Mouse (Mus musculus): ENCODE data around the gene Ip6k2. TPM values are rescaled to one million over a fixed set of nuclear protein-coding genes. Genes with fewer than 3 reads are reported as not detected.

Ip6k2 gene
- polyA plus RNA-seq, 1 experiment = 145 TPM

DNA sequence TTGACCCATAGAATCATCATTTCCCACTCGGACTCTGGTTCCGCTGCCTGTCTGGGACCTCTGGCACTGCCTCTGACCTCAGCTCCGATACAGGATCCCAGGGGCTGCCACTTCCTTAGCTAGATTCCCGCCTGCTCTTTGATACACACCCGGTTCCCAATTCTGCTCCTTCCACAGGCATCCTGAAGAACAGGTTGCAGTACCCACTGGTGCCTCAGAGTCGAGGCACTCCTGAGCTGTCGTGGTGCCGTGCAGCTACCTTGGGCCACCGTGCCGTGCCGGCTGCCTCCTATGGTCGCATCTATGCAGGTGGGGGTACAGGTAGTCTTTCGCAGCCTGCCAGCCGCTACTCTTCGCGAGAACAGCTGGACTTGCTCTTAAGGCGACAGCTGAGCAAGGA lies 64.8 kb downstream of the Ip6k2 start:
- no peak overlapping the region for H3K27ac ChIP-seq (ENCODE audit: insufficient read depth, low read length)
- H3K4me1 ChIP-seq (ENCODE audit: control insufficient read depth, insufficient read depth, low read length) = no peaks in the 10 kb centered on the region
- TF ChIP-seq CTCF (IDR thresholded peaks at IDR 0.05; ENCODE audit: extremely low read depth, insufficient read depth, low read length) (no peak), POLR2A (IDR thresholded peaks at IDR 0.05; ENCODE audit: extremely low read depth, insufficient read depth, low read length) (no peak)
- H3K4me3 ChIP-seq (ENCODE audit: insufficient read depth, low read length) = no peak overlapping the region

DNA sequence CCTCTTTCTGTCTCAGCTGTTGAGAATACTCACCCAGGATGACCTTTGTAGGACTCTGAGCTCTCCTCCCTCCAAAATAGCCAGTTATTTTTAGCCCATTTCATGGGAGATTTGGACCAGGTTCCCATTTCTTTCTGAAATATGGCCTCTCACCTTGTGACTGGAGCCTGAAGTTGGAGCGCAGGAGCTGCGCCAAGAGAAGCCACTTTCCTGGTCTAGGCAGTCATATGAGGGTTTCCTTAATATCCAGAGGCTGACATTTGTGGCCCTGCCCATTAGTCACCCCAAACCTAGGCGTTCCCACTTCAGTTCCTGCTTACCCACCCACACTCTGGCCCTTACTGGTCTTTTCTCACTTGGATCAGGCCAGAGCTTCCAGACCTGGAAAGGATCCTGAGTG lies 69.4 kb downstream of the Ip6k2 start, which contains the start of gene Slc26a6:
Gene Slc26a6, plus strand, starts transcription at position 308 of the 400 bp plus-strand sequence.
- Histone ChIP-seq H3K27ac (ENCODE audit: insufficient read depth, low read length) (0 out of 2 replicates have a peak within 1 kb of the TSS, but pooled peaks have one; percentile 29), H3K4me1 (ENCODE audit: control insufficient read depth, insufficient read depth, low read length) (no peaks in the 10 kb centered on the region), H3K4me3 (ENCODE audit: insufficient read depth, low read length) (peak within 1 kb of the TSS; percentile 63)
- TF ChIP-seq CTCF (IDR thresholded peaks at IDR 0.05; ENCODE audit: extremely low read depth, insufficient read depth, low read length) (no peak), POLR2A (IDR thresholded peaks at IDR 0.05; ENCODE audit: extremely low read depth, insufficient read depth, low read length) (no peak)

DNA sequence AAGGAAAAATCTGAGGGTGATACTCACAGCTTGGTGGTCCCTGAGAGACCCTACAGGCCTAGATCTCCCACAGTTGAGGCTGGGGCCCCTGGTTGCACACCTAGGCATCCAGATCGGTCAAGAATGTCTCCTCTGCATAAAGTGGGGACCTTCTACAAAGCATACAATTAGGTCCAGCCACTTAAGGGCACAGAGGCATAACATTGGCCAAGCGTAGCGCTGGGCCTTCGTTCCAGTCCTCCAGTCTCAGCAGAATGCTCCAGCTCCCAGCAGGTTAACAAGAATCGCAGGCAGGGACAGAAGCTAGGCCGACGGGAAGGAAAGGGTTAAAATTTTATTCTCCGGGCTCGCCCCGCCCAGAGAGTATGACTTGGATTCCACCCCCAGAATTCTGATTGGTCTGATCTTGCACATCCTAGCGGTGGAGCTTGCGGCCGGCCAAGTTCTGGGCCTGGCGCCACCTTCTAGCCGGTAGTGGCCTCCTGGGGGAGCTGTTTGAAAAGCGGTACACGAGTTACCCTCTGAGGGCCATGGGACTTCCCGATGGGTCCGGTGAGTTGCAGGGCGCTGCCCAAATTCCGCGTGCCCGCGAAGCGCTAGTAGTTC lies 70.1 kb downstream of the Ip6k2 start:
- Histone ChIP-seq H3K4me1 (ENCODE audit: control insufficient read depth, insufficient read depth, low read length) (no peaks in the 10 kb centered on the region), H3K4me3 (ENCODE audit: insufficient read depth, low read length) (peak overlapping the region; percentile 63), H3K27ac (ENCODE audit: insufficient read depth, low read length) (0 out of 2 replicates have a peak overlapping the region, but pooled peaks have one; percentile 29)
- TF ChIP-seq POLR2A (IDR thresholded peaks at IDR 0.05; ENCODE audit: extremely low read depth, insufficient read depth, low read length) (peak; percentile 55; the same call in 1 of the 2 replicates), CTCF (IDR thresholded peaks at IDR 0.05; ENCODE audit: extremely low read depth, insufficient read depth, low read length) (peak; percentile 43)

DNA sequence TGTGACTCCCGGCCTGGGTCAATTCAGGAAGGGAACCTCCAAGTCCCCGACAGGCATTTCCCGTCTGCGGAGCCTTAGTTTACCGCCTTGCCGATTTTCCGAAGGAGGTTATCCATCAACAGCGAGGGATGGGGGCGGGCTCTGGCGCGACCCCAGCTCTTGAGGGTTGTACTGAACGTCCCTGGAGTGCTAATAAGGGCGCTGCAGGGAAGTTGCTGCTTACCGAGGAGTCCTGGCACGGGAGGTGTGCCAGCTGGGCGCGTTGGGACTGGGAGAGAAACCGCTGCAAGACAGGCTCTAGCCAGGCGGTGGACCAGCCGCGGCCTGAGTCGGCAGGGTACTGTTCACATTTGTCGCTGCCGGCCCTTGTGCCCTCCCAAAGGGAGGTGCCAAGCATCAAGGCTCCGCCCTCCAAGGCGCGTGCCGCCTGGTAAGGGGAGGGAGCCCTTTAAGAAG lies 70.7 kb downstream of the Ip6k2 start:
- no peak for TF ChIP-seq CTCF (IDR thresholded peaks at IDR 0.05; ENCODE audit: extremely low read depth, insufficient read depth, low read length)
- peak; percentile 81 for TF ChIP-seq POLR2A (IDR thresholded peaks at IDR 0.05; ENCODE audit: extremely low read depth, insufficient read depth, low read length)
- Histone ChIP-seq H3K27ac (ENCODE audit: insufficient read depth, low read length) (0 out of 2 replicates have a peak overlapping the region, but pooled peaks have one; percentile 29), H3K4me1 (ENCODE audit: control insufficient read depth, insufficient read depth, low read length) (no peaks in the 10 kb centered on the region), H3K4me3 (ENCODE audit: insufficient read depth, low read length) (peak overlapping the region; percentile 63)

DNA sequence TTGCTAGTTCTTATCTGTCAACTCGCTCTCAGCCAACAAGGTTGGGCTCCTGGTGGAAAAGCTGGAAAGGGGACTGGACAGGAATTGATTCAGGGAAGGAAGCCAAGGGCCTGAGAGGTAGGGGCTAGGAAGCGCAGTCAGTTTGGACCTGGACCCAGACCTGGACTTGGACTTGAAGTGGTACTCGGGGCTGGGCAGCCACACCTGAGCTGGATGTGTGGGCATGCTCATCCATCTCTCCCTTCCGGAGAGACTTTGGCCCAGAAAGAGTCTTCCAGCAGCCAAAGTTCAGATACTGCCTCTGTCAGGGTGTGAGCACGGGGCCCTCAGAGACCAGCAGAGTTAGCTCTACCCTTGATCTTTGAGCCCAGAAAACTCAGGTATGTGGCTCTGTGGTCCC lies 71.7 kb downstream of the Ip6k2 start:
- no peak overlapping the region for H3K4me3 ChIP-seq (ENCODE audit: insufficient read depth, low read length)
- H3K27ac ChIP-seq (ENCODE audit: insufficient read depth, low read length) = no peak overlapping the region
- no peaks in the 10 kb centered on the region for H3K4me1 ChIP-seq (ENCODE audit: control insufficient read depth, insufficient read depth, low read length)
- no peak for TF ChIP-seq POLR2A (IDR thresholded peaks at IDR 0.05; ENCODE audit: extremely low read depth, insufficient read depth, low read length)
- TF ChIP-seq CTCF (IDR thresholded peaks at IDR 0.05; ENCODE audit: extremely low read depth, insufficient read depth, low read length) = no peak

Other genes starting within 250 kb of the Ip6k2 start
- 62.2 and 63.6 TPM in 2 replicates for gene Impdh2, start 223.5 kb upstream of the Ip6k2 start, polyA plus RNA-seq (2012; rRNA removed)
- 69.6 and 71.9 TPM in 2 replicates for gene Ndufaf3, start 216.4 kb upstream of the Ip6k2 start, polyA plus RNA-seq (2012; rRNA removed)
- 224 and 245 TPM in 2 replicates for gene Dalrd3, start 213.9 kb upstream of the Ip6k2 start, polyA plus RNA-seq (2012; rRNA removed)
- gene Wdr6, start 205.1 kb upstream of the Ip6k2 start, polyA plus RNA-seq (2012; rRNA removed) = 70.9 and 74.9 TPM in 2 replicates
- 105 and 112 TPM in 2 replicates for gene P4htm, start 186.1 kb upstream of the Ip6k2 start, polyA plus RNA-seq (2012; rRNA removed)
- 43.7 and 44.4 TPM in 2 replicates for gene Arih2, start 134.4 kb upstream of the Ip6k2 start, polyA plus RNA-seq (2012; rRNA removed)
- 12.6 and 13.8 TPM in 2 replicates for gene Slc25a20, start 121.7 kb upstream of the Ip6k2 start, polyA plus RNA-seq (2012; rRNA removed)
- 20.6 and 21.2 TPM in 2 replicates for gene Prkar2a, start 94.5 kb upstream of the Ip6k2 start, polyA plus RNA-seq (2012; rRNA removed)
- gene Nckipsd, start 24.6 kb downstream of the Ip6k2 start, polyA plus RNA-seq (2012; rRNA removed) = 65.0 and 66.8 TPM in 2 replicates
- 74.3 and 75.8 TPM in 2 replicates for gene Celsr3, start 42.5 kb downstream of the Ip6k2 start, polyA plus RNA-seq (2012; rRNA removed)
- gene Slc26a6, start 69.5 kb downstream of the Ip6k2 start, polyA plus RNA-seq (2012; rRNA removed) = 15.9 and 20.8 TPM in 2 replicates
- 0.40 and 0.42 TPM in 2 replicates for gene Tmem89, start 130.8 kb downstream of the Ip6k2 start, polyA plus RNA-seq (2012; rRNA removed)
- 488 and 492 TPM in 2 replicates for gene Uqcrc1, start 152.8 kb downstream of the Ip6k2 start, polyA plus RNA-seq (2012; rRNA removed)
- 4.1 and 4.7 TPM in 2 replicates for gene Col7a1, start 169.8 kb downstream of the Ip6k2 start, polyA plus RNA-seq (2012; rRNA removed)
- 0.25 and 0.35 TPM in 2 replicates for gene Ucn2, start 202.2 kb downstream of the Ip6k2 start, polyA plus RNA-seq (2012; rRNA removed)
- gene Pfkfb4, start 208.0 kb downstream of the Ip6k2 start, polyA plus RNA-seq (2012; rRNA removed) = 20.5 and 20.8 TPM in 2 replicates

Data from cortical plate, adult 2 months (tissue).